Mouse (Mus musculus): ENCODE results near the gene Tubb2b. TPM values are rescaled to one million over a fixed set of nuclear protein-coding genes. Genes with fewer than 3 reads are reported as not detected.

Tubb2b gene
- total RNA-seq (2023), result 1 to 10 TPM; 1.7 to 3.6 TPM

GRCm38 (mm10) chr13:34130226-34130731, at the start of gene Tubb2b:
Gene Tubb2b (minus strand): TSS chr13:34130466.

DNA sequence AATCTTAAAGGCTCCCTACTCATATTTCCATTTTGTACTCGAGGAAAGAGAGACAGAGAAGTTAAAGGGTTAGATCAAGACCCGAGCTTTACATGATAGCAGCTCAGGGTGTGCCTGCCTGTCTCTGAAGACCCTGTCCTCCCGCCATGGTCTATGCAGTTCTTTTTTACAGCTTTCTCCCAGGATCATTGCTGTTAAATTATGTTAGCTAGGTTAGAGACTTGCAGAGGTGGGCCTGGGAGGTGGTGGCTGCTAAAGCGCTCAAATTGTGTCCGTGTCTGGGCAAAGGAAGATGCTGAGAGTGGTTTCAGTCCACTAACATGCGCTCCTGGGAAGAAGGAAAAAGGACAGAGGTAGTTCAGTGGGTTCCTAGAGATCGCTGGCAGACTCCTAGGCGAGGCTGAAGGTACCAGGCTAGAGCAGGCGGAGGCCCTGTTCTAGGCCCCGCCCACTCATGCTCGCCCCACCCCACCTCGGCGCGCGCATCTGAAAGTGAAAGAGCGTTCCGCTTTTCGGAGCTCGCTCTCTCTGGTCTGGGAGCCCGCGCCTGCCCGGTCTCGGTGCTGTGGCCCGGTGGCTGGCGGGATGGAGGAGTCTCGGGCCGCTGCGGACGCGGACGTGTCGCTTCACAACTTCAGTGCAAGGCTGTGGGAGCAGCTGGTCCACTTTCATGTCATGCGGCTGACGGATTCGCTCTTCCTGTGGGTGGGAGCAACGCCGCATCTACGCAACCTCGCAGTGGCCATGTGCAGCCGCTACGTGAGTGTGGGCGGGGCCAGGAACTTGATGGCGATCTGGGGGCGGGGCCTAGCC, 32.4 kb upstream of the Tubb2b start, which contains the start of gene Psmg4:
TSS of gene Psmg4 (plus strand) at position 474 of the 813 bp plus-strand sequence.

GRCm38 (mm10) chr13:34077492-34078271, 52.6 kb downstream of the Tubb2b start, which contains the start of gene Tubb2a:
Gene Tubb2a (minus strand): TSS chr13:34078007.

Other genes starting within 250 kb of the Tubb2b start
- not detected for gene Serpinb6c, start 224.8 kb downstream of the Tubb2b start, total RNA-seq (2023)
- 10 to 100 TPM; 17.8 to 18.4 TPM for gene Nqo2, start 165.8 kb downstream of the Tubb2b start, total RNA-seq (2023)
- gene Ripk1, start 128.1 kb downstream of the Tubb2b start, total RNA-seq (2023), result 100 to 1,000 TPM; 100 to 102 TPM
- 10 to 100 TPM; 72.6 to 78.2 TPM for gene Serpinb6a, start 127.7 kb downstream of the Tubb2b start, total RNA-seq (2023)
- 10 to 100 TPM; 18.8 to 19.2 TPM for gene Bphl, start 92.9 kb downstream of the Tubb2b start, total RNA-seq (2023)
- gene Tubb2a, start 52.5 kb downstream of the Tubb2b start, total RNA-seq (2023), result 10 to 100 TPM; 46.4 to 47.4 TPM
- gene Psmg4, start 32.5 kb upstream of the Tubb2b start, total RNA-seq (2023), result 10 to 100 TPM; 37.4 to 41.2 TPM
- 1 to 10 TPM; 6.0 to 7.0 TPM for gene Slc22a23, start 214.7 kb upstream of the Tubb2b start, total RNA-seq (2023)